Comparison of ENCODE assay signal across 8 mouse cellular contexts in genomic region chr15:97338377-97339060, GRCm38 (mm10).
DNase-seq lines count a peak whose midpoint lies in the region; ATAC-seq and TF ChIP-seq lines count a peak whose summit lies in the region.

No protein-coding gene starts in this region.

- H3K36me3 ChIP-seq in lung, embryonic 16.5 days (ENCODE audit: control insufficient read depth, insufficient read depth, low read length) = no peaks in the 10 kb centered on the region
- no peaks in the 10 kb centered on the region for H3K36me3 ChIP-seq in forebrain, embryonic 13.5 days (ENCODE audit: poor library complexity, severe bottlenecking)
- H3K36me3 ChIP-seq in limb, embryonic 15.5 days = no peaks in the 10 kb centered on the region
- no peaks in the 10 kb centered on the region for H3K36me3 ChIP-seq in stomach, embryonic 16.5 days (ENCODE audit: control insufficient read depth, insufficient read depth, low read length)

- no peaks in the 10 kb centered on the region for H3K9me3 ChIP-seq in lung, embryonic 16.5 days (ENCODE audit: control insufficient read depth, low read length)
- peaks cover 9% of the 10 kb centered on the region for H3K9me3 ChIP-seq in forebrain, embryonic 13.5 days (replicated peaks)
- H3K9me3 ChIP-seq in limb, embryonic 15.5 days = no peaks in the 10 kb centered on the region
- no peaks in the 10 kb centered on the region for H3K9me3 ChIP-seq in stomach, embryonic 16.5 days (replicated peaks; ENCODE audit: control insufficient read depth, low read length)

- DNase-seq in lung, postnatal 4 days = no peak
- DNase-seq in kidney, adult 9 months = no peak
- DNase-seq in cerebellum, postnatal 4 days (ENCODE audit: low spot score in 2 of 2) = no peak
- no peak for DNase-seq in cerebellum, adult 2 months

- peak overlapping the region; percentile 46 for H3K4me2 ChIP-seq in lung, embryonic 16.5 days (ENCODE audit: low read depth, low read length)
- H3K4me2 ChIP-seq in forebrain, embryonic 13.5 days = peak overlapping the region; percentile 53
- peak overlapping the region; percentile 44 for H3K4me2 ChIP-seq in limb, embryonic 15.5 days
- H3K4me2 ChIP-seq in stomach, embryonic 16.5 days (ENCODE audit: low read depth, low read length) = peak overlapping the region; percentile 48

- no peak overlapping the region for H3K27ac ChIP-seq in lung, embryonic 16.5 days (ENCODE audit: low read length)
- no peak overlapping the region for H3K27ac ChIP-seq in forebrain, embryonic 13.5 days
- H3K27ac ChIP-seq in limb, embryonic 15.5 days = no peak overlapping the region
- no peak overlapping the region for H3K27ac ChIP-seq in stomach, embryonic 16.5 days (ENCODE audit: low read length)
- H3K27ac ChIP-seq in cerebellum, adult 2 months (ENCODE audit: insufficient read depth, low read length) = no peak overlapping the region

- H3K4me3 ChIP-seq in lung, embryonic 16.5 days (ENCODE audit: low read length) = peak overlapping the region; percentile 32
- peak overlapping the region; percentile 17 for H3K4me3 ChIP-seq in forebrain, embryonic 13.5 days
- H3K4me3 ChIP-seq in limb, embryonic 15.5 days = peak overlapping the region; percentile 20
- peak overlapping the region; percentile 16 for H3K4me3 ChIP-seq in stomach, embryonic 16.5 days (replicated peaks; ENCODE audit: low read length)
- no peak overlapping the region for H3K4me3 ChIP-seq in cerebellum, adult 2 months (replicated peaks; ENCODE audit: insufficient read depth, low read depth, low read length)

- H3K9ac ChIP-seq in lung, embryonic 16.5 days (ENCODE audit: low read length) = peak overlapping the region; percentile 46; the same call in 1 of the 2 replicates
- H3K9ac ChIP-seq in forebrain, embryonic 13.5 days = no peak overlapping the region
- H3K9ac ChIP-seq in limb, embryonic 15.5 days = no peak overlapping the region
- peak overlapping the region; percentile 26; the same call in 1 of the 2 replicates for H3K9ac ChIP-seq in stomach, embryonic 16.5 days (ENCODE audit: low read length)

- H3K27me3 ChIP-seq in lung, embryonic 16.5 days (ENCODE audit: control insufficient read depth, insufficient read depth, low read depth, low read length) = no peaks in the 10 kb centered on the region
- no peaks in the 10 kb centered on the region for H3K27me3 ChIP-seq in forebrain, embryonic 13.5 days
- H3K27me3 ChIP-seq in limb, embryonic 15.5 days = no peaks in the 10 kb centered on the region
- no peaks in the 10 kb centered on the region for H3K27me3 ChIP-seq in stomach, embryonic 16.5 days (ENCODE audit: control insufficient read depth, insufficient read depth, low read length)
- H3K27me3 ChIP-seq in cerebellum, adult 2 months (ENCODE audit: control insufficient read depth, insufficient read depth, low read length) = no peaks in the 10 kb centered on the region; the same call in 1 of the 2 replicates

- TF ChIP-seq POLR2A in cerebellum, adult 2 months (IDR thresholded peaks at IDR 0.05; ENCODE audit: borderline replicate concordance, insufficient read depth, low read length) = no peak

- WGBS in lung, embryonic 16.5 days = 14% methylated on average over 17 of the region's 17 CpGs
- 6% methylated on average over 17 of the region's 17 CpGs for WGBS in forebrain, embryonic 13.5 days
- WGBS in limb, embryonic 15.5 days = 9% methylated on average over 17 of the region's 17 CpGs
- WGBS in stomach, embryonic 16.5 days = 14% methylated on average over 17 of the region's 17 CpGs
- WGBS in cerebellum, adult 2 months = 7% methylated on average over 17 of the region's 17 CpGs

- no peak for TF ChIP-seq CTCF in cerebellum, adult 2 months (IDR thresholded peaks at IDR 0.05; ENCODE audit: borderline replicate concordance, insufficient read depth, low read depth, low read length)

- H3K4me1 ChIP-seq in lung, embryonic 16.5 days (replicated peaks; ENCODE audit: control insufficient read depth, insufficient read depth, low read length) = 0 out of 2 replicates have a peak, but pooled peaks cover 3% of the 10 kb centered on the region
- peaks cover 9% of the 10 kb centered on the region; the same call in 1 of the 2 replicates for H3K4me1 ChIP-seq in forebrain, embryonic 13.5 days
- peaks cover 8% of the 10 kb centered on the region; the same call in 1 of the 2 replicates for H3K4me1 ChIP-seq in limb, embryonic 15.5 days
- no peaks in the 10 kb centered on the region for H3K4me1 ChIP-seq in stomach, embryonic 16.5 days (ENCODE audit: control insufficient read depth, insufficient read depth, low read length)
- H3K4me1 ChIP-seq in cerebellum, adult 2 months (ENCODE audit: control insufficient read depth, insufficient read depth, low read length) = no peaks in the 10 kb centered on the region; the same call in 1 of the 2 replicates

- peak; percentile 23; the same call in 1 of the 2 replicates for ATAC-seq in lung, embryonic 16.5 days (ENCODE audit: low read depth)
- no peak for ATAC-seq in forebrain, embryonic 13.5 days
- ATAC-seq in limb, embryonic 15.5 days (ENCODE audit: insufficient number of reproducible peaks, low FRiP score, low TSS enrichment, low read depth) = no peak
- ATAC-seq in stomach, embryonic 16.5 days (ENCODE audit: insufficient read depth, low FRiP score) = 0 out of 2 replicates have a peak, but pooled peaks have one; percentile 22

Comparison
In these comparisons a context has a peak if more than half of its experiments do, and no peak if none do; other contexts are left out.
1. ATAC-seq: peak in lung, embryonic 16.5 days (single experiment) and stomach, embryonic 16.5 days (single experiment); none in forebrain, embryonic 13.5 days (single experiment) and limb, embryonic 15.5 days (single experiment).
2. H3K9ac ChIP-seq: peak in lung, embryonic 16.5 days (single experiment) and stomach, embryonic 16.5 days (single experiment); none in forebrain, embryonic 13.5 days (single experiment) and limb, embryonic 15.5 days (single experiment).
3. Peak in every context shown above with its lines, with median percentiles within 50 percentile points of each other: H3K4me2 ChIP-seq.